Mouse (Mus musculus): ENCODE data around the gene Lhfp.

DNA sequence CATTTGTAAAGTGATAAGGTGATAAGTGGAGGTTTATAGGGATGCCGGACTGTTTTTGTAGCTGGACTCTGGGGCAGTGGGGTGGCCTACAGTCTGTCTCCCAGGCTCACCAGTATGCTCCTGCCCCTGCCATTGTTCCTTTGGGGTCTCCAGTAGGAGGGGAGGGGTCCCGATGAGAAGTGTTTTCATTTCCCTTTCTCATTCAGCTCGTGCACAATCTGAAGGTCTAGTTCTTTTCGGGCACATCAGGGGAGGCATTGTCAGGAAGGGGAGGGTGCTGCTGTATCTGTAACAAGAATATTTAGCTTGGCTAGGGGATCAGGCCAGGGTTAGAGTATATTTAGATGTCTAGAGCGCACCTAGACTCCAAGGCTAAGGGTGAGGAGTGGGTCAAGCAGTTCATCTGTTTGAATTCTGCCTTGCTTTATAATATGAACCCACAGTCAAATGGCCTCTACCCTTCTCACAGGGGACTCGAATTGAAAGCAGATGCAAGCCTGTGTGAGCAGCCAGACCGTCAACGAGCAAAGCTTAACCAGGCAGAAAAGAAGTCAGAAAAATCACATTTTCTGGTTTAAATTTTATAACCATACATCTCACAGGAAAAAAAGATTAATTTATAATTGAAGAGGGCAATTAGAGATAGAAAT lies 46.0 kb downstream of the Lhfp start:
- TF ChIP-seq CTCF (IDR thresholded peaks at IDR 0.05; ENCODE audit: low read depth, low read length) (no peak), POLR2A (IDR thresholded peaks at IDR 0.05; ENCODE audit: borderline replicate concordance, low read depth, low read length) (no peak)
